Mouse (Mus musculus): ENCODE data around the gene Spink4.

Spink4 gene

DNA sequence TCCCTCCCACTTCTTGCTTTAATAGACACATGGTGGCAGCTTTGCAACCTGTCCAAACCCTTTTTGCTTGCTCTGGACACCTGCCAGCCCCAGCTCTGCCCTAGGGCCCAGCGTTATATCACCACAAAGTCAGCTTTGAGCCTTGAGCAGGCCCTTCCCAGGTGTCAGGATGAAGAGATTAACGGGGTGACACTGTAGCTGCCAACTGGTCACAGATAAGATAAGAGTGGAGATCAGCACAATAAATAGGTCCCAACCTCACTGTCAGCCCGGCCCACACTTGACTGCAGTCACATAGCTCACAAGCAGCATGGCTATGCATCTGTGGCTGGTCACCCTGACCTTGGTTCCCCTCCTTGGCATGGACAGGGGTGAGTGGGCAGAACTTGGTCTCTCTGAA lies at the start of gene Spink4:
Gene Spink4, plus strand, starts transcription at position 268 of the 400 bp plus-strand sequence.
- DNase-seq (ENCODE audit: low read depth, low spot score): no peak

DNA sequence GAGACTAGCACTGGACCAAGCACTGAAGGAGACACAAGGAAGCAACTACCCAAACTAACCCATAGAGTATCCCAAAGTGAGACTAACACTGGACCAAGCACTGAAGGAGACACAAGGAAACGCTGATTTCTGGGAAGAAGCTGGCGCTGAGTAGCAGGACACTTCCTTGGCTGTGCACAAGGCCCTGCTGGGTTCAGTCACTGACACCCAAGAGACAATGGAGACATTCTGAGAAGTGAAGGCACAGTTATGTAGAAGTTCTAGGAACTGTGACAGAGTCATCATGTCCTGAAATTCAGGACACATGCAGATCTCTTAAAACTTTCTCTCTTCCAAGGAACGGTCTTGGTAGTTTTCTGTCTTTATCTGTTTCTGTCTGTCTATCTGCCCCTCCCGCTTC lies 49.6 kb upstream of the Spink4 start:
- DNase-seq (ENCODE audit: low read depth, low spot score): no peak

DNA sequence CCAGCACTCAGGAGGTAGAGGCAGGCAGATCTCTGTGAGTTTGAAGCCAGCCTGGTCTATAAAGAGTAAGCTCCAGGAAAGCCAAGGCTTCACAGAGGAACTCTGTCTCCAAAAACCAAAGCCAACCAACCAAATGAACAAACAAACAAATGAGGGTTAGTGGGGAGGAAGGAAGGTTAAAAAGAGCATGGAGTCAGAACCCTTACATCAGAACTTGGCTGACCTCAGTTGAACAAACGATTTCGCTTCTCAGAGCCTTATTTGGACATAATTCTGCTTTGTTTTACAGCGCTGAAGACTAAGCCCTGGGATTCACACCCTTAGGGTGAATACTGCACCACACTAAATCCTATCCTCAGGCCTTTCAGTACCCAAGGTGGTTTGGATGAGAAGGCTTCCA lies 47.7 kb upstream of the Spink4 start:
- no peak for DNase-seq (ENCODE audit: low read depth, low spot score)

DNA sequence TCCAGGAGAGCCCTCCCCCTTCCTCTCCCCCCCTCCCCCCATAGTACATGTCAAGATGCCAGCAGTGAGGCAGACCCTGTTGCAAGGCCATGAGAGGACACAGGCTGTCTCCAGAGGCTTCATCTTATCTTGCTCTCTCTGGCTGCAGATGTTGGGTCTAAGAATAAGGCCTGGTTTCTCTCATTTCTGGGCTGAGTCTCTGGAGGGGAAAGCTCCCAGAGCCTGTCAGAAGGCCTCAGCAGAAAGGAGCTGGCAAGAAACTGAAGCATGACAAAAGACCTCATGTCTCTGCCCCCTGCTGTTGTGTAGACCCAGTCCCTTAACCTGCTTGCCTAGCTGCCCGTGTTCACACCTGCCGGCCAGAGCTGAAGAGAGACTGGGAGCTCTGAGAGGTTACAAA lies 46.5 kb upstream of the Spink4 start:
- no peak for DNase-seq (ENCODE audit: low read depth, low spot score)

DNA sequence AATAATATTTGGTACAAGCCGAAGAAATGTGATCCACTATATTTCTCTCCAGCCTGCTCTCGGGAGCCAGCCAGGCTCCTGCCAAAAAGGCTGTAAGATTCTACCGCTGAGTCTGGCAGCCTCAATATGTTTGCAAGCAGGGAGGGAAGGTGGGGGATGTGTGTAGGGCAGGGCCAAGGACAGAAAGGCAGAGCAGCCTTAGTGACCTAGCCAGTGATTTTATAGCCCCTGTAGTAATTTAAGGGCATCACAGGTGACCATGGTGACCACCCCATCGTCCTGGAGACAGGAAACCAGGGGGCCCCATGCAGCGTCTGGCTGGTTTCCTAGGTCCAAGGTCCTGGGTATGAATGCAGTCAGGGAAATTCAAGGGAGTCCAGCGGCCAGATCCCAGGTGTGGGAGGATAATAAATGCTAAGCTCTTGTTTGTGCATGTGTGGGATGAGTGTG lies 45.7 kb upstream of the Spink4 start:
- DNase-seq (ENCODE audit: low read depth, low spot score): no peak

DNA sequence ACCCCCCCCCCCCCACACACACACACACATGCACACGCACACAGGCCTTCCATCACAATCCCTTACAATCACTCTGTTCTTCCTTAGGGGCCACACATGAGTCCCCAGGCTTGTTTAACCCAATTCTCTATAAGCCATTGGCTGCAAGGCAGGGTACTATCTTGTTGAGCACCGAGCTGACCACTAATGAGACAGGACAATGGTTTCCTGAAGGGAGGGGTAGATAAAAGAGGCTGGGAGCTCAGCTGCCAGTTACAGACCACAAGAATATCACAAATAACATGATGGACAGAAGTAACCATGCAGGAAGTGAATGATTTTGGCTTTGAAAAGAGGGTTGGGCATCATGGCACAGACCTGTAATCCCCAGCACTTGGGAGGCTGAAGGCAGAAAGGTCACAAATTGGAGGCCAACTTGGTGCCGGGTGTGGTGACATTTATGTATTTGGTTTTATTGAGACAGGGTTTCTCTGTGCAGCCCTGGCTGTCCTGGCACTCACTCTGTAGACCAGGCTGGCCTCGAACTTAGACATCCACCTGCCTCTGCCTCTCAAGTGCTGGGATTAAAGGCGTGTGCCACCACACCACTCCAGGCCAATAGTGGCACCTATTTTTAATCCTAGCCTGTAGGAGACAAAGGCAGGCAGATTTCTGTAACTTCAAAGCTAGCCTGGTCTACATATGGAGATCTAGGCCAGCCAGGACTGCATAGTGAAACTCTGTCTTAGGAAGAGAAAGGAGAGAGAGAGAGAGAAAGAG lies 44.9 kb upstream of the Spink4 start:
- DNase-seq (ENCODE audit: low read depth, low spot score): no peak

DNA sequence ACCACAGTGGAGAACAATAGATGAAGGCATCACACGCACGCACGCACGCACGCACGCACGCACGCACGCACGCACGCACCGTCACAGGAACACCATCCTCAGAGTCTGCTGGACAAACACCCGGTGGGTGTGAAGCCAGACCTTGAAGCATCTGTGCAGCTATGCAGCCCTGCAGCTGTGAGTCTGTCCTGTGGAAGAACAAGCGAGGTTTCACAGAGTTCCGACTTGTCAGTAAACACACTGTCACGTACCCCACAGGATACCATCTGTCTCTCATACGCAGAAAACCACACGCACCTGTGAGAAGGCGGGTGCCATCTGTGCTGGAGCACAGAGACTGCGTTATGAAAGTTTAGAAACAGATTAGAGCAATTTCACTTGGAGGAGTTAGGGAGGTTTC lies 44.0 kb upstream of the Spink4 start:
- DNase-seq (ENCODE audit: low read depth, low spot score): no peak

DNA sequence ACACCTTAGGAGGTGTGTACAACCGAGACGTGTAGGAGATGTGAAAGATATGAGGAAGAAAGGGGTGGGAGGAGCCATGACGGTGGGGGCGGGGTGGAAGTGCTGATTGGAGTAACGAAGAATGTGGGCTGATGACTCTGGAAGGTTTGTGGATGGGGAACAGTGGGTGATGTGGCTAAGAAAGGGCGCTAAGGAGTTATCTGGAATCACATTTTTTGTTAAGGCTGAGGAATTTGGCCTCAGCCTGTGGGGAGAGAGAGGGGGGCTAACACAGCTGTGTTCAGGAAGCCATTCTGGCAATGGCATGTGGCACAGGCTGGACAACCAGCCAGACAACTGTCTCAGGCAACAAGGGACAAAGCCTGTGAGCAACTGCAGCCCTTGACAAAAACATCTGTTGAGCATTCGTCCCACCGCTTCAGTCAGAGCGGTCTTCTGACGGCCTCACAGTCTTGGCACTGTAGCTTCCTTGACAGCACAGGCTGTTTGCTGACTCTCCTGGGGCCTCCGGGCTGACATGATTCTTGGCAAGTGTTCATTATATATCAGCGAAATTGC lies 43.0 kb upstream of the Spink4 start:
- peak; percentile 43 for DNase-seq (ENCODE audit: low read depth, low spot score)

DNA sequence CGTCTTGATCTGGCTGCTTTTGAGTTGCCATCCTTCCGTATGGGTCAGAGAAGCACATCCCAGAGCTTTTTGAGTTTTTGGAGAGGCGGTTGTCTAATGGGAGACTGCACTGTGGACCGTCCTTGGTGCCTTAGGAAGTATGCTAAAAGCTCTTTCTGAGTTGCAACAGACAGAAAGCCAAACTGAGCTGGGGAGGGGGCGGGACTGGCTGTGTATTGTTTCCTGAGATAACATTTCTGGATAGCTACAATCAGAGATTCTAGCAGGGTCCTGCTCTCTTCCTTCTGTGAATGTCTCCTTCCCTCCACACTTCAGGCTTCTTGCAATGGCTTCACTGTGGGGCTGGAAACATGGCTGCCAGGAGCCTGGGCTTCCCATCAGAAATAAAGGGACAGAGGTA lies 42.3 kb upstream of the Spink4 start:
- no peak for DNase-seq (ENCODE audit: low read depth, low spot score)

DNA sequence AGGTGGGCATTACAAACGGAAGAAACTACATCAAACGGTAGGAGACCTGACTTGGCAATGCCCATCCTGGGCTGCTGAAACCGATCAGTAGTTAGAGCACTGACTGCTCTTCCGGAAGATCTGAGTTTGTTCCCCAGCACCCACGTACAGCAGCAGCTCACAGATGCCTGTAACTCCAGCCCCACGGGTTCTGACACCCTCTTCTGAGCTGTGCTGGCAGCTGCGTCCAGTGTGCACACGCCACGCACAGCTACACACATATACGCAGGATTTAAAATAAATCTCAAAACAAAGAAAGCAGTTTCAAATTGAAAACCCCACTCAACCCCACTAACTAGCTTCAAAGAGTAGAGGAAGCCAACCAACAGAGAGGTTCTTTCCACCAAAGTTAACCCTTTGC lies 36.7 kb upstream of the Spink4 start:
- no peak for DNase-seq (ENCODE audit: low read depth, low spot score)

DNA sequence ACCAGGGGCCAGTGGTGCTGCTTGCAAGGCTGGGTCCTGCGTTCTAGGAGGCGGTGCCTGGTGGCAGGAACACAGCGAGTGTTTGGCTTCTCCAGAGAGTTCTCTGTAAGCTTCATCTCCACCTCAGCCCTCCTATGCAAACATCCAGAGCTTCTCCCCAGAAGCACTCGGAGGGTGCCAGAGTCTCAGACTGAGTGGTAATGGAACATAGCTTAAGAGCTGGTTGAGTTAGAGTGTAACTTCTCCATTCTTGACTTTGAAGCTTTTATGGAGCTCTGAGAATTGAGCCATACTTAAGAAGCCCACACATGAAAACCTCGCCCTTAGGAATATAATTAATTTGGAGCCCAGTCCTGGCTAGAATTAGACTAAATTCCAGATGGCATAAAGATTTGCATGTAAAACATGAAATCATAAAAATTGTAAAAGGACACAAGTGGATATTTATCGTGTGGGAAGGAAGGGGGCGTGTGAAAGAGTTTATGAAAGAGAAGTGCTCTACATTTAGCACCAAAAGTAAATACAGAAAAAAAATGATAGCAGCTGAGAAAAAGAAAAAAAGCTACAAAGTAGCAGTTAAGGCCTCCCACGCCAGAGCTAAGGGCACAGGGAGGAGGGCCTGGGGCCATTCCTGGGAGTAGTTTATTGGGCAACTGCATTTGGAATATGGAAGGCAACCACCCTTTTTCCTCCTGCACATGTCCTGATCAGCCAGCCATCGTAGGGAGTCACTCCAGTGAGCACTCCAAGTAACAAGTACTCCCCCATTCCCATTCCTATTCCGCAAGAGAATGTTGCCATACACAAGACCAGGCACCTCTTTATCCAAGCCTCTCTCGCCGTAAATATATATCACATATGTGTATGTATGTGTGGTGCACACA lies 35.3 kb upstream of the Spink4 start:
- no peak for DNase-seq (ENCODE audit: low read depth, low spot score)

DNA sequence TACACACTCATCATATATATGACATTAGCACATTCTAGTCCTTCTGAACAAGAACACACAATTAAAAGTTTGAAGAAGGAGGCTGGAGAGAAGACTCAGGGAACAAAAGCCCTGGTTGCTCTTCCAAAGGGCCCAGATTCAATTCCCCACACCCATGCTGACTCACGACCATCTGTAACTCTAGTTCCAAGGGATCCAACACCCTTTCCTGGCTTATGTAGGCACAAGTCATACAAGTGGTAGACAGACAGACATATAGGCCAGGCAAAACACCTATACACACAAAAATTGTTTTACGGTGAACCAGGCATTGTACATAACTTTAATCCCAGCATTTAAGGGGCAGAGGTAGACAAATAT lies 34.7 kb upstream of the Spink4 start:
- DNase-seq (ENCODE audit: low read depth, low spot score): no peak

DNA sequence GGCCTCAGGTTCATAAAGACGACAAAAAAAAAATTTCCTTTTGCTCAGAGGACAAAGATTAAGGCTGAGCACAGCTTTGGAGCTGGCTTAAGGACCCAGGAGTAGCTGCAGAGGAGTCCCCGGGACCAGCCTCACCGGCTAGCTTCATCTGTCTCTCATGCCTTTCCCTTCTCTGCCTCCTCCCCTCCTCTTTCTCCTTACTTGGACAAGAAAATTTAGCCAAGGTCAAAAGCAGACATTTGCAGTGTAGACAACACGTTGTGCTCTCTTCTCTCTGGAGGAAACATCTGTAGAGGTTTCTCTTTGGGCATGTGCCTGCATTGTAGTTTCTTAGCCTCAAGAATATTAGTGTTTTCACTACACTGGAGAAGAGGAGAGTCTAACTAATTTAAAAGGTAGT lies 34.0 kb upstream of the Spink4 start:
- no peak for DNase-seq (ENCODE audit: low read depth, low spot score)

DNA sequence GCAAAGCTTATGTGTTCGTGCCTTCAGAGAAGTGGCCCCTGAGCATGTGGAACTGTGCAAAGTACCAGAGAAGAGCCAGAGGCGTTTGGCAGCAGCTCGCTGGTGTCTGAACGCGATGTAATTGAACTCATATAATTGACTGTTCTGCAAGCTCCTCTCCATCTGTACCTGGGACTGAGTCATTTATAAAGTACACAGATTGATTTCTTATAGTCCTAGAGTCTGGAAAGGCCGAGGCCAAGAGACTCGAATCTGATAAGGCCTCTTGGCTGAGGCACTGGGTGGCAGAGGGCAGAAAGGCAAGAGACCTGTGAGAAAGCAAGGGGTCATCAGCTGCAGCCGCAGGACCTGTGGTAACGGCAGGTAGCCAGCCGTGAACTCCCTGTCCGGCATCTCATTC lies 31.0 kb upstream of the Spink4 start:
- no peak for DNase-seq (ENCODE audit: low read depth, low spot score)

DNA sequence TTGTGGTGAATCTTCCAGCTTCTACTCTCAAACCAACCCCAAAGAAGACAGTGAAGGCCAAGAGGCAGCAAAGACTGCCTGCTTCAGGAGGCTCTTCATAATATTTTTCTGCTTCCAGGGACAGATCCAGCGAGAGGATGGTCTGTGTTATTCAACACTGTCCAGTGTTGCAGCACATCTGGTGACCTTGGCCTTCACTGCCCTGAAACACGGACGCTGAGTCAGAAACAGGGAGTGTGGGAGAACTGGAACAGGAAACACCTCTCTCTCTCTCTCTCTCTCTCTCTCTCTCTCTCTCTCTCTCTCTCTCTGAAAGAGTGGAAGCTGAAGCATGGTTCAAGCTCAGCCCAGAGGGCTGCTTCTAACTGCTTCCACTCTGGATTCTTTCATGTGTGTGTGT lies 30.6 kb upstream of the Spink4 start:
- DNase-seq (ENCODE audit: low read depth, low spot score): no peak

DNA sequence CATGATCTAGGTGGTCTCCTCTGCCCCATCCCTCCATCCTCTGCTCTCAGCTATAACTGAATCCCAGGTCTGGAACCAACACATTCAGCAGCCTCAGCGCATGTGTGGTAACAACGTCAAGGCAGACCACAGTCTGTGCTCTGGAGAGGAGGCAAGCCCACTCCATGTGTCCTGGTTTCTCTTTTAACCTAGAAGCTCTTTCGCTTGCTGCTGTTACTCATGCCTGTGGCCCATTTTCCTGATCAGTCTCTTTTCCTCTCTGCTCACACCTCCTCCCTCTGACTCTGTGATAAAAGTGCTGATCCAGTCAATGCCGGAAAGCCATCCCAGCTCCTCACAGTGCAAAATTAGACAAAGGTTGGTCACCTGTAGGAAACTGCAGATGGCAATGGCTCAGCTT lies 29.9 kb upstream of the Spink4 start:
- no peak for DNase-seq (ENCODE audit: low read depth, low spot score)

DNA sequence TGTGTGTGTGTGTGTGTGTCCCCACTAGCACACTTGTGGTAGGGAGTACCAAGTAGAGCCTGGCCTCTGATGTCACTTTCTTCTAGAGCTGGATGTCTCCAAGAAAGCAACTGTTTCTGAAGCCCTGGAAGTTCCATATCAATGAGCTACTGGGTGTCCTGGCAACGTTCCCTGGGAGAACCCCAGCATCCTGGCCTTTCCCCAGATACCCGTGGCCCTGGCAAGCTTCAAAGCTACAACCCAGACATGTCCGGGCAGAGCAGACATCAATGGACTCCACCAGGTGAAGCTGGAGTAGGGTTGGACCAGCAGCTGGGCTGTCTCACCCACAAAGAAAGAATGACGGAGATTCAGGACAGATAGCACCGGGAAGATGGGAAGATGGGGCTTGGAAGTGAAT lies 28.6 kb upstream of the Spink4 start:
- DNase-seq (ENCODE audit: low read depth, low spot score): no peak

DNA sequence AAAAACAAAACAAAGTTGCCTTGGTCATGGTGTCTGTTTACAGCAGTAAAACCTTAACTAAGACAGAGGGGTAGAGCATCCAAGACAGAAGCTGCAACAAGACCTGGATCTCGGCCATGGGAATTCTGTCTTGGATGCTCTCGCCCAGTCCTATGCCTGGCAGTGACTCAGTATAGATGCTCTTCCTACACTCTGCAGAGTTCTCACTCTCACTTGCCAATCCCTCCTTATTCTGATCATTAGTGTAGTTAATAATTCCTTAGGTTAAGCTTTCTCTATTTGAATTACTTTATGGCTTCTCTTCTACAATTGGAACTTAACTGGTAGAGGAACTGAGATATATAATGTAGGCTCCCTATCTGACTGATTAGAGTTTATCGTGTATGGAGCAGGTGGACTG lies 24.7 kb upstream of the Spink4 start:
- DNase-seq (ENCODE audit: low read depth, low spot score): no peak

DNA sequence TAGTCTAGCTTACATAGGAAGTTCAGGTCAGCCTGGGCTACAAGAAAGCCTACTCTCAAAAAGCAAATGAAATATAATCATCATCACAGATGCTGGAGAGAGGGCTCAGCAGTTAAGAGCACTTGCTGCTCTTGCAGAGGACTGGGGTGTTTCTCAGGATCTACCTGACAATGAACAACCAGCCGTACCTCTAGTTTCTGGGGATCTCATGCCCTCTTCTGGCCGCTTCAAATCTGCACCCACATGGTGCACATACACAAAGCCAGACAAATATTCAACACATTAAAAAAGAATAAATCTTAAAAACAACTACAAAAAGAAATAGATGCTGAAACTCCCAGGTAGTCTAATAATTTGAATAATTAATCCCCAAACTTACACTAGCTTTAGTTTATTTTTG lies 24.2 kb upstream of the Spink4 start:
- DNase-seq (ENCODE audit: low read depth, low spot score): peak; percentile 45

DNA sequence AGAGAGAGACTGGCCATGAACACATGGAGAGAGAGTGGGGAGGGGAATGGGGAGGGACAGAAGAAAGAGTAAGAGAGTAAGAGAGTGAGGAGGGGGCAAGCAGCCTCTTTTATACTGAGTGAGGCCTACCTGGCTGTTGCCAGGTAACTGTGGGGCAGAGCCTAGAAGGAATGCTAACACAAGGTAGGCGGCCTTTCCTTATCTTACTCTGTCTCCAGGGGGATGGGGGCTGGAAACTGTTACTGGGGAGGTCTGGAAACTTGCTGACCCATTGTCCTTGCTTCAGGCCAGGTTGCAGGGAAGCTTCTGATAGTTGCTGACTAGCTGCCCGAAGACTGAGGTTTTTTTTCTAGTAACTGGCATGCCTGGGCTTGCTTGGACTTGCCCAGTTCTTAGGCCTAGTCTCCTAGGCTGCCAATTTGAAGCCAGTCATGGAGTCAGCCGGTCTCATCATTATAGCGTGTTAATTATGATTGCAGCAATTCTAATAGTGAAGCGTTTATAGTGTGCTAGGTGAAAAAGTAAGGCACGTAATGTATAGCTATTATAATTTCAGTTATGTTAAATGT lies 21.3 kb upstream of the Spink4 start:
- DNase-seq (ENCODE audit: low read depth, low spot score): peak; percentile 59

DNA sequence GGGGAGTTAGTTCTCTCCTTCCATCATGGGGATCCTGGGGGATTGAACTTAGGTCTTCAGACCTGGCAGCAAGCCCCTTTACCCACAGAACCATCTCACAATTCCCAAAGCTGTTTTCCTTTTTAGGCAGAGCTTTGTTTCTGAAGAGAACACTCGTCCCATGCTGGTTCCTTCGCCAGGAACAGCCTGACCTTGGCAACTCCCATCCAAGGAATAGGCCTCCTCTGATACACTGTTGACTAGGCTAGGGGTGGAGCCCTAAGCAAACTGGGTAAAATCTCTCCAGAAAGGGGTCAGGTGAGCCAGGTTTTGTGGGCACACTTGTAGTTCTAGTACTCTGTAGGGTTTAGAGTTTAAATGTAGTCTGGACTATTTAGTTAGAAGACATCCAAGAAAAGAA lies 20.6 kb upstream of the Spink4 start:
- DNase-seq (ENCODE audit: low read depth, low spot score): no peak

DNA sequence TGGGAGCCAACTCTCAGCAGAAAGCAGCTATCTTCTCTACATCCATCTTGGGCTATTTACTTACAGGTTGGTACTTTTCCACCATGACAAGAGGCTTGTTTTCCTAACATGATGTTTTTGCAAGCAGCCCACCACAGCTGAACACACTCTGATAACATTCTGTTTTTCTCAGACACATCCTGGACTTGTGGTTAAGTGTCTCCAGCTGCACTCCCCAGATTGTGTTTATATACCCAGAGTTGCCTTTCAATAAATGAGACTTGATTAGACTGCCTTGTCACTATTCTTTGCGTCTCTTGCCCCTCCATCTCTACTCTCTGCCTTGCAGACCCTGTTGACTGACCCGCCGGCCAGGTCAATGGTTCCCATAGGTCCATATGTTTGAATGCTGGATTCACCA lies 19.8 kb upstream of the Spink4 start:
- no peak for DNase-seq (ENCODE audit: low read depth, low spot score)

All from ES-CJ7 (cell line).